Mouse (Mus musculus): Measurements from ENCODE around the gene Mrpl49. TPM values are rescaled to one million over a fixed set of nuclear protein-coding genes. Genes with fewer than 3 reads are reported as not detected.

The Mrpl49 gene
- polyA plus RNA-seq, 1 experiment from 2014 or later = 64.4 TPM

GRCm38 (mm10) chr19:6062418-6062817 is 4.8 kb upstream of the Mrpl49 start:
- WGBS = 65% methylated on average over 5 of the region's 5 CpGs

GRCm38 (mm10) chr19:6061641-6062302 is 4.2 kb upstream of the Mrpl49 start:
- no peaks in the 10 kb centered on the region for H3K27me3 ChIP-seq
- peak overlapping the region; percentile 99 for H3K4me2 ChIP-seq
- ATAC-seq (ENCODE audit: low FRiP score, low read depth) = peak; percentile 1; the same call in 1 of the 2 replicates
- H3K36me3 ChIP-seq = peaks cover 4% of the 10 kb centered on the region; the same call in 1 of the 2 replicates
- H3K9me3 ChIP-seq = no peaks in the 10 kb centered on the region
- peak overlapping the region; percentile 93 for H3K4me3 ChIP-seq
- peak overlapping the region; percentile 93 for H3K27ac ChIP-seq (replicated peaks)
- 1% methylated on average over 44 of the region's 44 CpGs for WGBS
- peaks cover 62% of the 10 kb centered on the region for H3K4me1 ChIP-seq (replicated peaks)
- H3K9ac ChIP-seq = peak overlapping the region; percentile 98

More at GRCm38 (mm10) chr19:6062418-6062817, 4.8 kb upstream of the Mrpl49 start:
- Histone ChIP-seq H3K27me3 (no peaks in the 10 kb centered on the region), H3K36me3 (peaks cover 4% of the 10 kb centered on the region; the same call in 1 of the 2 replicates), H3K4me3 (peak overlapping the region; percentile 93), H3K4me1 (replicated peaks) (peaks cover 62% of the 10 kb centered on the region), H3K27ac (replicated peaks) (peak overlapping the region; percentile 93; the same call in 1 of the 2 replicates), H3K4me2 (peak overlapping the region; percentile 99), H3K9me3 (no peaks in the 10 kb centered on the region), H3K9ac (peak overlapping the region; percentile 98)
- ATAC-seq (ENCODE audit: low FRiP score, low read depth) = no peak

GRCm38 (mm10) chr19:6061021-6061533 is 3.5 kb upstream of the Mrpl49 start, which contains the start of gene Znhit2:
TSS of gene Znhit2 (plus strand) at chr19:6061192.
- ATAC-seq (ENCODE audit: low FRiP score, low read depth) = peak; percentile 67
- Histone ChIP-seq H3K4me1 (replicated peaks) (peaks cover 62% of the 10 kb centered on the region), H3K9ac (peak within 1 kb of the TSS; percentile 98), H3K36me3 (peaks cover 4% of the 10 kb centered on the region; the same call in 1 of the 2 replicates), H3K9me3 (no peaks in the 10 kb centered on the region), H3K4me2 (peak within 1 kb of the TSS; percentile 99), H3K27me3 (no peaks in the 10 kb centered on the region), H3K27ac (replicated peaks) (peak within 1 kb of the TSS; percentile 93), H3K4me3 (peak within 1 kb of the TSS; percentile 93)
- WGBS = under 1% methylated on average over 58 of the region's 58 CpGs

- peaks cover 15% of the 10 kb centered on the region for H3K36me3 ChIP-seq
- no peak for ATAC-seq (ENCODE audit: low FRiP score, low read depth)
- peak overlapping the region; percentile 88 for H3K9ac ChIP-seq
Observed at GRCm38 (mm10) chr19:6058966-6059365, 1.4 kb upstream of the Mrpl49 start.

GRCm38 (mm10) chr19:6058513-6058912 is 928 bp upstream of the Mrpl49 start:
- peak overlapping the region; percentile 92 for H3K4me3 ChIP-seq
- no peaks in the 10 kb centered on the region for H3K27me3 ChIP-seq
- no peaks in the 10 kb centered on the region for H3K9me3 ChIP-seq
- ATAC-seq (ENCODE audit: low FRiP score, low read depth) = no peak
- H3K36me3 ChIP-seq = peaks cover 20% of the 10 kb centered on the region
- peak overlapping the region; percentile 88; the same call in 1 of the 2 replicates for H3K27ac ChIP-seq (replicated peaks)
- peaks cover 47% of the 10 kb centered on the region for H3K4me1 ChIP-seq (replicated peaks)
- H3K4me2 ChIP-seq = peak overlapping the region; percentile 88
- peak overlapping the region; percentile 88 for H3K9ac ChIP-seq
- 39% methylated on average over 5 of the region's 5 CpGs for WGBS

More at GRCm38 (mm10) chr19:6058966-6059365, 1.4 kb upstream of the Mrpl49 start:
- peak overlapping the region; percentile 88 for H3K4me2 ChIP-seq
- 89% methylated on average over 5 of the region's 5 CpGs for WGBS
- H3K27ac ChIP-seq (replicated peaks) = no peak overlapping the region
- H3K27me3 ChIP-seq = no peaks in the 10 kb centered on the region
- H3K4me3 ChIP-seq = peak overlapping the region; percentile 92
- no peaks in the 10 kb centered on the region for H3K9me3 ChIP-seq
- peaks cover 51% of the 10 kb centered on the region for H3K4me1 ChIP-seq (replicated peaks)

- H3K4me3 ChIP-seq = peak overlapping the region; percentile 92
- H3K9me3 ChIP-seq = no peaks in the 10 kb centered on the region
- H3K27me3 ChIP-seq = no peaks in the 10 kb centered on the region
- peak overlapping the region; percentile 88 for H3K4me2 ChIP-seq
- H3K4me1 ChIP-seq (replicated peaks) = peaks cover 28% of the 10 kb centered on the region
- no peak for ATAC-seq (ENCODE audit: low FRiP score, low read depth)
- 60% methylated on average over 4 of the region's 4 CpGs for WGBS
- H3K36me3 ChIP-seq = peaks cover 38% of the 10 kb centered on the region
- H3K27ac ChIP-seq (replicated peaks) = no peak overlapping the region
- H3K9ac ChIP-seq = peak overlapping the region; percentile 89
Observed at GRCm38 (mm10) chr19:6056696-6057095, 889 bp downstream of the Mrpl49 start.

GRCm38 (mm10) chr19:6054296-6054695 is 3.3 kb downstream of the Mrpl49 start:
- no peaks in the 10 kb centered on the region for H3K9me3 ChIP-seq

GRCm38 (mm10) chr19:6052516-6052915 is 5.1 kb downstream of the Mrpl49 start:
- Histone ChIP-seq H3K4me3 (no peak overlapping the region), H3K9me3 (no peaks in the 10 kb centered on the region), H3K4me1 (replicated peaks) (peaks cover 26% of the 10 kb centered on the region), H3K9ac (no peak overlapping the region), H3K27me3 (no peaks in the 10 kb centered on the region), H3K4me2 (no peak overlapping the region), H3K36me3 (peaks cover 69% of the 10 kb centered on the region), H3K27ac (replicated peaks) (no peak overlapping the region)
- 86% methylated on average over 7 of the region's 7 CpGs for WGBS
- no peak for ATAC-seq (ENCODE audit: low FRiP score, low read depth)

More at GRCm38 (mm10) chr19:6054296-6054695, 3.3 kb downstream of the Mrpl49 start:
- ATAC-seq (ENCODE audit: low FRiP score, low read depth) = no peak
- H3K4me2 ChIP-seq = no peak overlapping the region
- WGBS = 88% methylated on average over 5 of the region's 5 CpGs
- H3K4me3 ChIP-seq = no peak overlapping the region
- no peak overlapping the region for H3K27ac ChIP-seq (replicated peaks)
- H3K4me1 ChIP-seq (replicated peaks) = peaks cover 23% of the 10 kb centered on the region
- H3K27me3 ChIP-seq = no peaks in the 10 kb centered on the region
- H3K36me3 ChIP-seq = peaks cover 58% of the 10 kb centered on the region
- no peak overlapping the region for H3K9ac ChIP-seq

GRCm38 (mm10) chr19:6048681-6049410 is 8.7 kb downstream of the Mrpl49 start:
- 0 out of 2 replicates have a peak overlapping the region, but pooled peaks have one; percentile 98 for H3K4me2 ChIP-seq
- no peak overlapping the region for H3K4me3 ChIP-seq
- peaks cover 57% of the 10 kb centered on the region for H3K36me3 ChIP-seq
- WGBS = 91% methylated on average over 11 of the region's 11 CpGs
- no peaks in the 10 kb centered on the region for H3K27me3 ChIP-seq
- ATAC-seq (ENCODE audit: low FRiP score, low read depth) = no peak
- no peaks in the 10 kb centered on the region for H3K9me3 ChIP-seq
- H3K27ac ChIP-seq (replicated peaks) = no peak overlapping the region
- no peak overlapping the region for H3K9ac ChIP-seq
- H3K4me1 ChIP-seq (replicated peaks) = peaks cover 27% of the 10 kb centered on the region

GRCm38 (mm10) chr19:6047899-6048166 is 9.8 kb downstream of the Mrpl49 start:
- WGBS = 86% methylated on average over 8 of the region's 8 CpGs
- H3K9ac ChIP-seq = peak overlapping the region; percentile 78
- no peak for ATAC-seq (ENCODE audit: low FRiP score, low read depth)
- peak overlapping the region; percentile 99 for H3K4me3 ChIP-seq
- no peaks in the 10 kb centered on the region for H3K27me3 ChIP-seq
- H3K36me3 ChIP-seq = peaks cover 46% of the 10 kb centered on the region
- peak overlapping the region; percentile 98 for H3K4me2 ChIP-seq
- no peak overlapping the region for H3K27ac ChIP-seq (replicated peaks)
- no peaks in the 10 kb centered on the region for H3K9me3 ChIP-seq
- peaks cover 27% of the 10 kb centered on the region for H3K4me1 ChIP-seq (replicated peaks)

GRCm38 (mm10) chr19:6047154-6047898 is 10.3 kb downstream of the Mrpl49 start:
- peak overlapping the region; percentile 78 for H3K9ac ChIP-seq
- 2% methylated on average over 38 of the region's 44 CpGs for WGBS
- peak overlapping the region; percentile 98 for H3K4me2 ChIP-seq
- H3K4me1 ChIP-seq (replicated peaks) = peaks cover 27% of the 10 kb centered on the region
- peak overlapping the region; percentile 99 for H3K27ac ChIP-seq (replicated peaks)
- peak; percentile 4; the same call in 1 of the 2 replicates for ATAC-seq (ENCODE audit: low FRiP score, low read depth)
- H3K9me3 ChIP-seq = no peaks in the 10 kb centered on the region
- H3K36me3 ChIP-seq = peaks cover 41% of the 10 kb centered on the region
- H3K4me3 ChIP-seq = peak overlapping the region; percentile 99
- no peaks in the 10 kb centered on the region for H3K27me3 ChIP-seq

Measured in hindbrain, embryonic 15.5 days (tissue).